Mouse (Mus musculus) embryo, embryonic 10 days (tissue): ENCODE results near the gene Crocc2.
A peak's percentile ranks its signal among the peaks of the same experiment; 100 is the strongest.

Experiments used
- DNase-seq: peaks from one replicate; pipeline ENCODE4 v3.0.0-alpha.2; 2015; ENCODE audit warnings: low spot score

Crocc2 gene

DNA sequence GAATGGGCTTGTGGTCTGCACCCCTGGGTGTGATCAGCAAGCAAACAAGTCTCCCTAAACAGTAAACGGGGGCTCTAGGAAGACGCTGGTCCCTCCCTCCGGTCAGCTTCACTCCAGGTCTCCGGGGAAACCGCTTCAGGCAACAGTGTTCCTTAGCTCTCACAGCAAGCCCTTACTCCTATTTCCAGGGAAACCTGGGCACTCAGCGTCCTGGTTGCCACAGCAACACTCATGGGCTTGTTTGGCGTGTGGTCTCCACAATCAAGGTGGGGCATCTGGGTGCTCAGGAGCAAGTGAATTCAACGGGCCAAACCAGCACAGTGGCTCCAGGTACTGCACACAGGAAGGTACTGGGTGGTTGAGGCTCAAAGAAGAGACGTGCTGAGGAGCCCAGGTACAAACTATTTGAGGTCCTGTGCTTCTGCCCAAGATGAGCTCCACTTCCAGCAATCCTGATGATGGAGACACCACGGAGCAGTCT lies at the start of gene Crocc2:
Gene Crocc2, plus strand, starts transcription at position 431 of the 481 bp plus-strand sequence.
- peak; percentile 32 for DNase-seq

DNA sequence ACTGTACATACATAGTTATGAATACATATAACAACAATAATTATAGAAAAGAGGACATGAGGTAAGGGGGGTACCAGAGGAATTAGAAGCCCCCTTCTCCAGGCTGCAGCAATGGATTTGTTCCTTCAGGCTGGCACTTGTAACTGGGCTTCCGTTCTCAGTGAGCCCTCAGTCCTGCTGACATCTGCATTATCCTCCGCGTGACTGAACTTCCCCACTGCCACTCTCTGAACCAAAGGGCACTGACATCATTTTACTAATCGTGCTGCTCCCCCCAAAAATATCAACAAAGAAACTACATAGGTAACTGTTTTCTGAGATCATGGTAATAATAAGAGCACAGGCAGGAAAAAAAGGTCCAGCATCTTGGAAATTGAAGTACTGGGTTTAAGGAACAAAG lies 49.7 kb upstream of the Crocc2 start:
- DNase-seq: no peak

DNA sequence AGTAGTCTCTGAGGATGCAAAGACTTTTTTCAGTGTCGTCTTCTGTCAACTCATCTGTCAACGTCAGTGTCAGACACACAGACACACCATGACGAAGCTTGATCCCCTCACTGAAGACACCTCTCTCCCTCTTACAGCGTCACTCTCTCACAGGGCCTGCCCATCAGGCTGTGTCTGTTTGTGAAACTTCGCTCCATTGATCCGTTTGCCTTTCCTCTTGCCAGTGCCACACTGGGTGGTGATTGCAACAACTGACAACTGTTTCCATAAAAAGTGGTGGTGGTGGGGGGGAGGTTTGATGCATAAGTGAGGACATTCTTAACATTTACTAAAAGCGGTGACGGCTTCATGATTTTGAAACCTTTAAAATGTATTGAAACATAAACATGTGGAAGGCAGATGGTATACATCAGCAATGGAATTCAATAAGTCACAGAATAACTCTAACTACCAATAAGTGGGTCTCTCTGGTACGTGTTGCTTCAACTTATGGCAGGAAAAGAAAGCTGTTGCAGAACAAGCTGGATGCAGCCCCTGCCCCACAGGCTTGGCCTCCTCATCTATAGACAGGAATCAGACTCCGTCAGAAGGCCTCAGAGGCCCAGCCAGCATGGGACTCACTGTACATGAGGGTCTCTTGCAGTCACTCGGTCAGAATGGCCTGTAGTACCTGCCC lies 45.2 kb upstream of the Crocc2 start:
- no peak for DNase-seq

DNA sequence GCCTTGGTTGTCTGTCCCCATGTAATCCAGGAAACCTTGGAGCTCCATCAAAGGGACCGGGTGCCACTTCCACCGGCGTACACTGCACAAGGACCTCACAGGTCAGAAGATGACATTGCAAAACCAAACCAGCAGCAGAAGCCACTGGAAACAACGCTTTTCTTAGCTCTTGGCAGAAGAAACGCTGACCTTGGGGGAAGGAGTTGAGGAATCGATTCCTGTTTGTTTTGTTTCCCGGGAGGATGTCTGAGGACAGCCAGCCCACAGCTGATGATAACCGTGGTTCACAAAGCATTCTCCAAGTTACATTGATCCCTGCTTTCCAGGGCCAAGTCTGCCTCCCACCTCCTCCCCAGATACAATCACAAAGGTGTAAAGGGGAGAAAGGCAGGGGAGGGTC lies 44.5 kb upstream of the Crocc2 start:
- no peak for DNase-seq

DNA sequence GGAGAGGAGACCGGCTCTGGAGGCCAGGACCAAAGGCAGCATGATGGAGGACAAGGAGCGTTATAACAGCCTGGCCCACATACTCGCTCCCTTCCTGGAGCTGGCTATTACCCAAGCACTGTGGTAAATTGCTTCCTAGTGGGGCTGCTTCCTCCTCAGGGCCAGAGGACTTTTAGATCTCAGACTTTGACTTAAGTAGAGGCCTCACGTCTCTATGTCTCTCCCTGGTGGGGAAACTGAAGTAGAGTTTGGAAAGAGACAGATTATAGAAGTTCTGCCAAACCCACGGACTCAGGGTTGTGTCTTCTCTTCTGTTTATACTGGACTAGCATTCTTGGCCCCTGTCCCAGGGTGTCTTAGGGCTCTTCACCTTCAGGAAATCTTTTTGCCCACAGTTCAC lies 43.3 kb upstream of the Crocc2 start:
- no peak for DNase-seq

DNA sequence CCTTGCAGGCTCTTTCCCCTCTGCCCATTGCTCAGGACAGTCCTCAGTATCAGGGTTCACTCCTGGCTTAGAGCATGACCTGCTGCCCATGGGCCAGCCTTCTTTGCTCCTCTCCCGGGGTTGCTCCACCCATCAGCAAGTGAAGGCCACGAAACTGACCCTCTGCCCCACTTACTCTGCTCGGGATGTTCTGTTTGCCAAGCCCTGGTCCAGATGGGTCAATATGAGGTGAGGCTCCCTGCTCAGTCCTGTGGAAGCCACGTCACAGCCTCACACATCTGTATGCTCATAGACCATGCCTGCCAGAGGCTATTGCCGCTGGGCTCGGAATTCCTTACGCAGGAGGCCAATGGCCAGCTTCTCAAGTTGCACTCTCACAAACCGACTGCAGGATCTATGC lies 40.3 kb upstream of the Crocc2 start:
- no peak for DNase-seq

DNA sequence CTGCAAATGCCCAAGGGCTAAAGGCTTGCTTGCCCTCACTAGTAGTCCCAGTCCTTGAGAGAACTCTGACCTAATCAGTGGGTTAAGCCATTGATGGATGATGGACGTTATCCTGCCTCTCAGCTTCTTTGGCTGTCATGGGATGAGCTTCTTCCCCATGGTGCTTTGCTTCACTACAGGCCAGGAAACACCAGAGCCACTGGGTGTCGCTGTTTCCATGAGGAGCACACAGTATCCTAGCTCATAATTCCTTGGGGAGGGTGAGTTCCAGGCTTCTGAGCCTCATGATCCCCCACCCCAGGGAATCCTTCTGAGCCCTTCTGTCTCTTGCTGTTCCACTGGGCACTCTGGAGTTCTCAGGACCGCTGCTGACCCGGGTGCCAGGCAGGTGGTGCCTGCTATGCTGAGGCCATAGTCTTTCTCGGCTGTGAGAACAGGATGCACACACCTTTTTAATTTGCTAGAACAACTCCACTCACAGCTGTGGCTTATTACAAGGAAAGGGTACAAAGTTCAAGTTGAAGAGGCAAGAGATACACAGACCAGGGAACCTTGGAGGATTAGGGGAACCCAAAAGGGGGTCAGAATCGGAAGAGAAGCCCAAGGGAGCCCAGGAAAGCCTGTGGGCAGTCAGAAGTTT lies 39.7 kb upstream of the Crocc2 start:
- DNase-seq: peak; percentile 79

DNA sequence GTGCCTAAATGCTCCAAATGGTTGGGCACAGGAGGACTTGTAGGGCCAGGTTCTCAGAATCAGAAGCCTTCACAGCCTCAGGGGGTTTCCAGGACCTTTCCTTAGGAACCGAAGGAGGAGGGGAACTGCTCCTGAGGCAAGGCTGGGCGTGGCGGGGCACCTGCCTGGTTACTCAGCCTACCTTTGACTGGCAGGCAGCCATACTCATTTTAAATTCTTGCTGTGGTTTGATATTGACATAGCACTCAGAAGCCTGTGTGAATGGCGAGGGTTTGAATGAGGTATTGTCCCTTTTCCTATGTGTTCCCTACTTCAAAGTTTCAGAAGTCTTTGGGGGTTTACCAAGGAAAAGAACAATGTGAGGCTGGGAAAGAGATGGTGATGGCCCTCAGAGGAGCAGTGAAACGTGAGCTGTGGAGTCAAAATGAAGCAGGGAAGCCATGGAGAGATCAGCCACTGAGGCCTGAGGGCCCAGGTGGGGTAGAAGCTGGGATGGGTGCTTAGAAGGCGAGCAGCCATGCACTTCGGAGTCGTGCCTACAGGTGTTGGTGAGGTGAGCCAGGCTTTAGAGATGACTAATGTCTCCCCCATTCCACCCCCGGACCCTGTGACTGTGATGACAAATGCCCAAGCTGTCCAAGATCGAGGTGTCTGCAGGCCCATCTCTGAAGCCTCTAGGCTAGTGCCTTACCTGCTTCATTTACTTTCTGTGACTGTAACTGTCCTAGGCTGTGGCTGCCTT lies 38.1 kb upstream of the Crocc2 start:
- DNase-seq: no peak

DNA sequence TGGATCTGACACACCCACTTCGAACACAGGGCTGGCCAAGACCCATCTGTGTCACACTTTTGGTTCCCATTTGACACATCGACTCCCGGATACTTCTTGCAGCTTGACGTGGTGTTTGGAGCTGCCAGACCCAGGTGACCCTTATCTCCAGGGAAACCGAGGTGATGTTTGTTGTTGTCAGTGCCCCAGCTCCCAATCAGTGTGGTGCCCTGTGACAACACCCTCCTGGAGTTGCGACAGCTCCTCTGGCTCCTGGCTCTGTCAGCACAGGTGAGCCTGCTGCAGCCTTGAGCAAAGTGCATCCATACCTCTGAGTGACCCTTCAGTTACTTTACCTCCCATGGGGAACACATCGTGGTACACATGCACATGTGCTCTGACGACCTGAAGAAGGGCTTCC lies 35.8 kb upstream of the Crocc2 start:
- no peak for DNase-seq

DNA sequence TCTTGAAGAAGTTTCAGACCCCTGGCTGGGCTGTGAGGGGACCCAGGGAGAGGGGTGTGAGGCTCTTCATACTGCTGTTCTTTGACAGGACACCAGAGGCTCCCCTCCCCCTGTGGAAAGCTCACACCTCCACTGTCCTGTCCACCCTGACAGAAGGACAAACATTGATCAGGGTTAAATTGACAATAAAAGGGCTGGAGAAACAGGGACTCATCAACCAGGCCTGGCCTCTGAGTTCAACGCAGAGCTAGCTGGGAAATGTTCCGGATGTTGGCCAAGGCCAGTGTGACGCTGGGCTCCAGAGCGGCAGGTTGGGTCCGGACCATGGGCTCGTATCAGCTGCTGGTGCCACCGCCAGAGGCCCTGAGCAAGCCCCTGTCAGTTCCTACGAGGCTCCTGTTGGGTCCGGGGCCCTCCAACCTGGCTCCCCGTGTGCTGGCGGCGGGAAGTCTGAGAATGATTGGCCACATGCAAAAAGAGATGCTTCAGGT lies 33.4 kb upstream of the Crocc2 start, which contains the start of gene Agxt:
Gene Agxt, plus strand, starts transcription at position 205 of the 491 bp plus-strand sequence.
- DNase-seq: no peak

DNA sequence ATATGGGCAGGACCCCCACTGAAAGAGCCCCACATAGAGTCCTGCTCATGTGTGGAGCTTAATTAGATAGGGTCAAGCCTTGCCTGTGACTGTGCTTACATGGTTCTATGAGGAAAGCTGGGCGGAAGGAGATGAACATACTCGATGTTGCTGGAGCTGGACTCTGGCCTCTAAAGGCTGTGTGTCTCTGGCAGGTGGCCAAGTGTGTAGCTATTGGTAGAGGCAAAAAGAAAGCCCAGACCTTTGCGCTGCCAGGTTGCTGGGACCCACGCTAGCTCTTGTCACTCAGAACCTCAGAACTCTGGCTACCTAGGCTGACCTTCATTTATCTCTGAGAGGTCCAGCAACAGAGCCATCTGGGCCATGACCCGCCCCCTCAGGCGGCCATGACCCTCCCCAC lies 30.0 kb upstream of the Crocc2 start:
- DNase-seq: no peak

DNA sequence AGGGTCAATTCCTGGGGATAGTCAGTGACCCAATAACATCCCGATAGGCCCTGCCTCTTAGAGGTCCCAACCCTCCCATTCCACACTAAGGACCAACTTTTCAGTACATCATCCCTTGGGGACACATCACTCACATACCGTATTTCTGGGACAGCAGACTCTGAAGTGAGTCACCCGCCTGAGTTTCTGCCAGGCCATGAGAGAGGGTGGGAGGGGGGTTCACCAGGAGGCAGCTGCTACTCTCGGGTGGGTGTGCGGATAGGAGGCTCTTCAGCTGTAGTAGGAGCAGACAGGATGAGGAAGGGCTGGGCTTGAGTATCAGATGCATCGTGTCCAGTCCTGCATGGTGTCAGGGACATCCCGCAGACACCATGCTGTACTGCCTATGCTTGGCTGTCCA lies 28.8 kb upstream of the Crocc2 start:
- DNase-seq: no peak

DNA sequence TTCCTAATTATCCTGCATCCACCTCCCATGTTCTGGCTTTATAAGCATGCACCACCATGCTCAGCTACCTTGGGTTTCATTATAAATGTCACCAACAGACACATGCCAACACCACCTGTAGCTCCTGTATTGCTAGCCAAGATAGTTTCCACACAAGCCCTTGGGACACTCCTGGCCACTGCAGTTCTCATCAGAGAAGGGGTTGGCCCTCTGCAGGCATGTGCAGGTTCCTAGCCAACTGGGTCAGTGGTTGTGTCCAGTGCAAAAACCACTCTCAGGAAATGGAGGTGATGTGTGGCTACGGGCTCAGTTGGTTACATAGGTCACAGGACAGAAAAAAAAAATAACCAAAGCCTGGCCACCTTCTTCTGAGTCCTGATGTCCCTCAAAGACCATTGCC lies 25.7 kb upstream of the Crocc2 start:
- no peak for DNase-seq

DNA sequence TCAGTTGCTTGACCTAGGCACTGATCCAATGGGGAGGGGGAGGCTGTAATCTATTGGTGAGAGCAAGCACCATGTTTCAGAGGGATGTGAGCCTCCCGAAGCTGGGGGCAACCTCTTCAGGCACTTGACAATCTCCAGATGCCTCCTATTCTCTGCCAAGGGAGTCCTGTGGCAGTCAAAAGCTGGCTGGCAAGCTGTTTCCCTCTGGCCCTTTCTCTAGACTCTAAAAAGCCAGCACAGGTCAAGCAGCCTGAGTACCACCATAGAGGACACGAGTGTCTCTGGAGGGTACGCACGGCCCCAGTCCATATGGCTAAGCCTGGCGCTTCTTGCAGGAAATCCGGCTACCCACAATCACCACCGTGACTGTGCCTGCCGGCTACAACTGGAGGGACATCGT lies 24.3 kb upstream of the Crocc2 start:
- DNase-seq: no peak

DNA sequence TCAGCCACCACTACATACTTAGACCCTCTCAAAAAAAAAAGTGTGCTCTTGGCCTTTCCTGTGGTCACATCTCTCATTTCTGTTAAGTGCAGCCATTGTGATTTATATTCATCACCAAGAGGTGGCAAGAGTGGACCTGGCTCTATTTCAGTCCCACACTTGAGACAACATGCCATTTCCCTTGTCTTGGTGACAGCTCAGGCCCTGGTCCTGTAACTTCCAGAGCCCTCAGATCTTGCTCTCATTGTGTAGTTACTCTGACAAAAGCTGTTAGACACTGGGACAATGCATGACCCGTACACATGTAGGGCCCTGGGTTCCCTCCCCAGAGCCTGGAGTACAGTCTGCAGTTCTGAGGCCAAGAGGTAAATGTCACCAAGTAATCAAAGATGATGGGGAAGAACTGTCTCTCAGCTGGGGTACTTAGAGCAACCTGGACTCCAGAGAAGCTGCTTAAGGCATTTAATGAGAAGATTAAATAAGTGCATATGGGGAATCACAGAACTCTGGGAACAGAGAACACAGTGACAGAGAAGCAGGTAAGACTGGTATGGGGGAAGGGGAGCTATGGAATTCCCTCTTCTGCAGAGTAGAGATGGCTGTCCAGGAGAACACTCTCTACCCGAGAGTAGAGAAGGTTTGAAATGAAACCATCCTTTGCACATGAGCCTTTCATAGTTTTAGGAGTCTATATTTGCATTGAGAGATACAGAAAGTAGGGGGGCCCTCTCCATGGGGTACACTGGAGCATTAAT lies 17.4 kb upstream of the Crocc2 start:
- no peak for DNase-seq

DNA sequence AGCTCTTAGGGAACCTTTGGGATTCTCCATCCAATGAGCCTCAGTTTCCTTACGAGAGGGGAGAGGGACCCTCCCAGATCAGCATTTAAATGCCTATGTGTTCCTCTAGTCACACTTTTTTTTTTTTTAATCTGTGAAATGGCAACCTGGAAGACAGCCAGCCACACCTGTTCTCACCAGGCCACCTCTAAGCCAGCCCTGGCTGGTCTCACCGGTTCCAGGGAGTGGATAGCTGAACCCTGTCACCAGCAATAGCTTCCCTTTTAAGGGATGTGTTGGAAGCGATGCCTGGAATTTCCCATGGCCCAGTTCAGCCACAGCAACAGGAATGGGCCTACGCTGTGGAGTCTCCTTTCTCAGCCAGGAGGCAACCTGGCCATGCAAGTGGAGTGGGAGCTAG lies 11.0 kb upstream of the Crocc2 start:
- no peak for DNase-seq

DNA sequence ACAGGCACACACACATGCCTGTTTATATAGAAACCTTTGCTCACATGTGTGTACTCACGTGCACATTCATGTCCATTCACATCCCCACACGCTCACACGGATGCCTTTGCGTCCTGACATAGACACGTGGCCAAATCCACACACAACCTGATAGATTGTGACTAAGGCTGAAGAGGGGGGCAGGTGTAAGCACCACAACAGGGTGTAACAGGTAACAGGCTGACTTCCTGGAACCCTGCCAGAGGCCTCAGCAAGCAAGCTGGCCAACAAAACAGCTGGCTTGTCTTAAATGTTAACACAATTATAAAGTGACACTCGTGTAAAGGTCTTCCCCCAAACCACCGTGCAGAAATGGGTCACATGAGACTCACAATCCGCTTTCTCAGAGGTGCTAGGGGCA lies 9.6 kb upstream of the Crocc2 start:
- no peak for DNase-seq

DNA sequence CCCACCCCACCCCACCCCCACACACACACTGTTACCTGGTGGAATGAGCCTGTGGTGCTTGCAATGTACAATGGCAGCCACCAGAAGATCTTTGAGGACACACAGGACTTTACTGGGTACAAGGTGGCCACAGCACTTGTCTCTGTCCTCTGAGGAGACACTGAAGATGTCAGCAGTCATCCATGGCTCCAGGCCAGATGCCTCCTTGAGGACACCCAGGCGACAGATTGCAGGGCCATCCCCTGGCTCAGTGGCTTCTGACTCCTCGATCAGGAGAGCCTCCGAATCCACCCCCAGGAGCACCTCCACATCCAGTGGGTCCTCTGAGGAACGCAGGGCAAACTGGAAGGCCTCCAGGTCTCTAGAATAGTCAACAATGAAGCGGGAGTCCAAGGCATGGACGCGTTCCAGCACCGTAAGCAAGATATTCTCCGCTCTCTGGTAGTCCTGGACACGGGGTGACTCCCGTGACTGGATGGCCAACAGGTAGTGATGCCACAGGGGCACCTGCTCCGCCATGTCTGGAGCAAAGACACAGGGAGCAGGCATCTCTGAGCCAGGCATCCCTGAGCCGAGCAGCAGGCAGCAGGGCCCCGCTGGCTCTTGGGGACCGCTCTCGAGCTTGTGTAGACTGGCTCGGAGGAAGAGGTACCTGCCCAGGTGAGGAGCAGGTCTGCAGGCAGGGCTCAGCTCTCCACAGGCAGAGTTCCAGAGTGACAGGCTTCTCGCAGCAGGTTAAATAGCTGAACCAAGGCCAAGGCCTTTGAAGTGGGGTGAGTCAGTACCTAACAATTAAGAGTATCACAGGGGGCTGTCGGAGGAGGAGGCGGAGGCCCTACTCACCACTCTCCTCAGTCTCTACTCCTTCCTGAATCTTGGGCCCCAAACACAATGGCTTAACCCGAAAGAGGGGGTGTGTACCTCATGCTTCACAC lies 8.7 kb upstream of the Crocc2 start:
- no peak for DNase-seq

DNA sequence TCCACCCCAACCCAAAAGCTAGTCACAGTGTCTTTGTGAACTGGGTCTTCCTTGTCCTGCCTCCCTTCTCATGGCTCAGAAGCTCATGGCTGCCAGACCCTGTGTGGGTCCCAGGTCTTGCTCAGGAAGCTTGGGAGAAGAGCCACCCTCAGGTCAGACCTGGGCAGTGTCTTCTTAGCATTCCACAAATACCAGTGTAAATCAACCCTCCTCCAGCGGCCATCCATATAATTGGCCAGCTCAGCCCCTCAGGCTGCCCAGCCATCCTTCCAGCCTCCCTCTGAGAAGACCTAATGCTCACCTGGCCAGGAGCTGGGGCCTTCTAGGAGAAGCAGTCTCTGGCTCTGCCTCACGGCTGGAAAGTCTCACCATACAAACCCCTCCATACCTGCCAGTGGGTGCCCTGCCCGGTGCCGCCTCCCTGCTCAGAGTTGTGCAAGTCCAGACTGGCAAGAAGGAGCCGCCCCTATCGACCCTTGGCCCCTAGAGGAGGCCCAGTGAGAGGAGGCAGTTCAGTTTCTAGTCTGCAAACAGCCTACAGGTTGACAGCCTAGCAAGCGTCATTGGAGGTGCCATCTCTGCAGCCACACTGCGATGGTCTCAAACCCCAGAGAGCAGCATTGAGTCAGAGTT lies 7.9 kb upstream of the Crocc2 start, which contains the start of gene 2310007B03Rik:
Gene 2310007B03Rik, minus strand, starts transcription at position 448 of the 633 bp plus-strand sequence.
- DNase-seq: no peak

DNA sequence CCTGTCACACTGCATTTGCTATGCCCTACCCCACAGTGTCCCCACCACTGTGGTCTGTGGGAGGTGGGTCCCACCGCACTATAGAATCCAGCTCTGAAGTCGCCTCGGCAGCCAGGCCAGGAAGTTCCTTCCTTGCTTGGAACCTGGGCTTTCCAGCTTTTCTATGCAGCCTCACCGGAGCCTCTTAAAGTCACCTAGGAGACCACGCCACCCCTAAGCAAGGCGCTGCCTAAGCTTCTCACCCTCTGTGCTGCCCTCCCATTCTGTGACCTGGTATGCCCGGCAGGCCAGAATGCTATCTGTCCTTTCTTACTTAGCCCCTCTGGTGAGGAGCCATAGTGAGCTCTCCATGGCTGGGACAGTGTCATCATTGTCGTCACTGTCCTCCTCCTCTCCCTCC lies 7.2 kb upstream of the Crocc2 start:
- no peak for DNase-seq

DNA sequence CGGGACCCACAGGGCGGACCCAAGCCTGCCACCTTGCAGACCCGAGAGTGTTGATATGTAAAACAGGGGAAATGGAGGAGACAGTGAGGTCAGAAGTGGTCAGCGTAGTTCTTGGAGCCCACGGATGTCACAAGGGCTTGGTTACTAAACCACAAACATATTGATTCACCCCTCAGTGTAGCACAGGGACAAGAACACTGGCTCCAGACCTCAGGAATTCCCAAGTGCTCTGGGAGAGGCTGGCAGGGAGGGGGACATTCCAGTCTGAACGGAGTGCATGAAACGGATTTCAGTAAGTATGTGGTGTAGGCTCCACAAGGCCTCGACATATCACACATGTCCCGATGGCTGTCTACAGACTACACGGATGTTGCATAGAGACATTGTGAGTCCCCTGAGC lies 6.6 kb upstream of the Crocc2 start:
- DNase-seq: no peak
